Mouse (Mus musculus) mouse embryonic stem cell (cell line): ENCODE measurements at regions not wholly inside any gene's neighbourhood (a gene's known extent, or its start where the extent isn't known, plus 50 kb on each side); places are given as distances from the start of the nearest gene placed in this dataset.
"Not testable (repeated sequence)": the region's sequence is repeated elsewhere in the genome, so short reads cannot be mapped to it uniquely, and the experiment has no call there.

Experiments used
- in situ Hi-C, 2 experiments: fragments of 300-500 bp; cut with MboI; formaldehyde crosslinking; loops; 1 replicate in 1 of 2; 3 replicates in 1 of 2; pipeline ENCODE4 v1.14.3; 2019 to 2020; ENCODE audit warnings: low sequenced_read_pairs in 2 of 2, low pct_unique_long_range_greater_than_20kb in 1 of 2, mixed read lengths in 1 of 2; ENCODE audit not compliant: unreplicated experiment in 1 of 2

DNA sequence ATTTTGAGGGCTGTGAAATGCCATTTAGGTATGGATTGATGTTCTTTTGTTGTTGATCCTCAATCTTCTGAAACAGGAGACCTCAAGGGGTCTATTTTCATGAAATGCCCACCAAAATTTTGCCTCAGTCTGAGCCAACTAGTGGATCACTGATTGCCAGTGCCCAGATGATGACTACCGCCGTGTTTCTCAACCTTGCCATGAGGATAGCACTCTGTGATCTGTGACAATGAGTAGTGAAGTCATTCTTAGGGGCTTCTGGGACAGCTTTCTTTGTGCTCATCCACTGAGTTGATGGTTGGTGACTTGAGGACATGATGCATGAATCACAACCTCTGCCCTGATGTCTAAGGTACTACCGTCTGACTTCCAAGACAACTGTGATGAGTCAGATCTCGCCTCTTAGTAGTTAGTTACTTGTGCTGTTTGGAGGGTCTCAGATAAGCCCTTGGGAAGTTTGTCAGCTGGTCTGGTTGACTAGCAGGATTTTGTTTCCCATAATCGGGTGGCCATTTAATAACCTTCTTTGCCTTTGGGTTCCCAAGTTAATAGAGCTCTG lies 101.2 kb downstream of the Gm5426 start:
- in situ Hi-C loops = no loop called here

DNA sequence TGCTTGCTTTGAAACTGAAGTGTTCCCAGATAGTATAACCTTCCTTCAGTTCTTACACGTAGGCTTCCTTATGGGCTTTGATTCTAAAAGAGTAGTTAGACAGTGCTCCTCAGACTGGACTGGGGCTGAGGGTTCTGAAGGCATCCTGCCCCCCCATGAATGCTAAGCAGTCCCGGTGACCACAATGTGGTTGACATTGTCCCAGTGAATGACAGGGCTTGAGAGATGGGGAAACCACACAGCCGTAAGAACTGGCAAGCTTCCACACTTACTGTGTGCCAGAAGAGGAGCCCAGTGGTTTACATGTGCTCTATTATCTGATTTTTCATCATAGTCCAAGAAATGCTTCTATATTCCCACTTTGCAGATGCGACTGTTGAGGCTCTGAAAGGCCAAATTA lies 101.8 kb downstream of the Gm5426 start:
- in situ Hi-C loops = no loop called here

DNA sequence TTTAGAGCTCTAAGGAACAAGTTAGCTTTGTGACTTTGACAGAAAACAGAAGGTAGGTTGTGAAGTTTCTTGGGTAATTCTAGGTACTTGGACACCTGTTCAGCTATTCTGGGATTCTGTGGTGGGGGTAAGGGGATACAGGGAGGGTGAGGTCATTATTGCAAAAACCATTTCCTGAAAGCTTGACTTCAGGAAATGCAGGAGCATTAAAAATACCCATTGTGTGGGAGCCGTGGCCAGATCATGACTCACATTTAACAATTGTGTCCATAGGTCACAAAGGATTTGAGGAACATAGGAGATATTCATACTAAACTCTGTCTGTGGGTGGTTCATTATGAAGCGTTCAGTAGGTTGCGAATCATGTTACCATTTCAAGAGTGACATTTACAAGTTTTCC lies 102.4 kb downstream of the Gm5426 start:
- in situ Hi-C loops = no loop called here

DNA sequence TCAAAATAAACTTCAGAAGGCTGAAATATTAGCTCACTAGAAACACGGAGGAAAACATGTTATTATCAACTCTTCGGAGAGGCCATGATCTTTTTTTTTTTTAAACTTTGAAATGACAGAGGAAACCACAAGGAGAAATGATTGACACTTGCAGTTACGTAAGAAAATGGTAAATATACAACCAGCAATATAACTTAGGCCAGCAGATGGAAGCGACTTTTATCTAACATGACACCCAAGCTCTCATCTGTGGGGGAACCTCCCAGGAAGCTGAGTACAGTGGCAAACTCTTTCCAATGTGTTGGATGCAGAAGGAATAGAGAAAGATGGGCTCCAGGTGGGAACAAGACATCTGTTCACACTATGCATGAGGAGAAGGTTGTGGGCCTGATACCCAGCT lies 104.2 kb downstream of the Gm5426 start:
- in situ Hi-C loops = no loop called here

DNA sequence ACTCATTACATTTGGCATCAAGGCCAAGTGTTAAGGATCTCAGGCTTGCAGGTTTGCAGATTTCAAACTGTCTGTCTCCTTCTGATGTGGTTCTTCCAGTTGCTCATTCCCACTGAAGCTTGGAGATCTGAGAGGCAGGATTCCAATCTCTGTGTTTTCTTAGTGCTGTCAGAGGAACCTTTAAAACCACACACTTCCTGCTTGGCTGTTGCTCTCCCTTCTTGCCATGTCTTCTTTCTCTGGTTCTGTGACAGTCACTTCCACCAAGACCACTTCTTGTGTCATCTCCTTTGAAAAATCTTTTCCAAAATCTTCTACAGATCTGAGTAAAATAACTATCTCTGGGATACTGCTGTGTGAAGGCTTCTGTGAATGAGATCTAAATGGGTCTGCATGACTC lies 117.3 kb downstream of the Gm5426 start:
- in situ Hi-C loops = no loop called here

DNA sequence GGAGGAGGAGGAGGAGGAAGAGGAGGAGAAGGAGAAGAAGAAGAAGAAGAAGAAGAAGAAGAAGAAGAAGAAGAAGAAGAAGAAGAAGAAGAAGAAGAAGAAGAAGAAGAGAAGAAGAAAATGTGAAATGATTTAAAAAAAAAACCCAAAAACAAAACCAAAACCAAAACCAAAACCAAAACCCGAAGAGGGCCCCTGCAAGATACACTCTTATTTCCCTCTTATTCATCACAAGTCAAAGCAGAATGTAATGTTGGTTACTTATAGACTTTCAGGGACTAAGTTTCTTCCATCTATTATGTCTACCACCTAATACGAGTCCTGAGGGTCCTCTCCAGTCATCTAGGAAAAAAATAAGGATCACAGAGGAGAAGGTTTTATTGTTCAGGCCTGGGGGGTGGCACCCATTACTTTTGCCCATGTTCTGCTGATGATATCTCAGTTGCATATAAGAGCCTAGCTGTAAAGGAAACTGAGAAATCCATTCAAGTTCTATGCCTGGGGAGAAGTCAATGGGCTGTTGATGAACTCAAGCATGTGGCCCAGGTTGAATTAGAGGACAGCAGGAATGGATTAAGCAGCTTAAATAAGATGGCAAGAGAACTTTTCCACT lies 118.0 kb downstream of the Gm5426 start:
- in situ Hi-C loops = no loop called here

DNA sequence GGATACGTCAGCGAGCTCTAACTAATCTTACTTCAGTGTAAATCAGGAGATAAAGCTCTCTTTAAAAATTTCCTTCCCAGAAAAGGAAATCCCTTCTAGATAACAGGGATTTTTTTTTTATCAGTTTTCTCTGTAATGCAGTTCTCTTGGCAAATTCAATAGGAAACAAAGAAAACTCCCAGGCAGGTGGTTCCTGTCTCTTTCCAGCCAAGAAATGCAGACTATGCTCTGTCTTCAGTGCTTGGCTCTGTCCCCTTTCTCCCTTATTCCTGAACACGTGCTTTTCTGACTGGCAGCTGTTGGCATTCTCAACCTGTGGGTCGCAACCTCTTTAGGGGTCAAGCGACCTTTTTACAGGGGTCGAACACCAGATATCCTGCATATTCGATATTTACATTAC lies 121.5 kb downstream of the Gm5426 start:
- in situ Hi-C loops = no loop called here

DNA sequence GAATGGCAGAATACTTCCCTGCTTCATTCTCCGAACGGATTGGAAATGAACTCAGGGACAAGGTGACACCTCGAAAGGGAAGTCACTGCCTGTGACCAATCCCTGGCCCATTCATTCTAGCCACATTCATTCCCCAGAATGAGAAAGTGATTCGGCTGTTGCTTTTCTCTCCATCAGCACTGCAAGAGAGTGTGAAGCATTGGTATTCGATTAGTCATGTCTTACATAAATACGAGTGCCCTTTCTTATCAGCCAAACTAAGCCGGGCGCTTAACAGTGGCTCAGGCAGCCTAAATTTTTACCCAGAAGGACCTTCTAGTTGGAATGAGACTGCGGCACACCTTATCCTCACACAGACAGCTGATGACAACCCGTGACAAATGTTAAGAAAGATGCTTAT lies 122.8 kb downstream of the Gm5426 start:
- in situ Hi-C loops = no loop called here

DNA sequence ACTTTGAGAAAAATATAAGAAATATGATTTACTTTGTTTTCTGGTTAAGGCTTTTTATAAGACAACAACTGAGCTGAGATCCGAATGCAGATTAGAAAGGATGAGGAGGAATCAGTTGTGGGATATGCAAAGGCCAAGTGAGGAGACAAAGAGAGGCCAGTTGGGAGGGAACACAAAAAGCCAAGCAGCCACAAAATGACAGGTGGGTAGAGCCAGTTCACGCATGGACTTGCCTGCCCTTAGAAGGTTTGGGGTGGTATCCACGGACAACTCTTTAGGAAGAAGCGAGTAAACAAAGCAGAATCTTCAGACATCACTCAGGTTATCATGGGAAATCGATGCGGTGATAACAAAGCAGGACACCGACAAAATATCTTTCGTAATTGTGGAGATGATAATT lies 123.2 kb downstream of the Gm5426 start:
- in situ Hi-C loops = no loop called here

DNA sequence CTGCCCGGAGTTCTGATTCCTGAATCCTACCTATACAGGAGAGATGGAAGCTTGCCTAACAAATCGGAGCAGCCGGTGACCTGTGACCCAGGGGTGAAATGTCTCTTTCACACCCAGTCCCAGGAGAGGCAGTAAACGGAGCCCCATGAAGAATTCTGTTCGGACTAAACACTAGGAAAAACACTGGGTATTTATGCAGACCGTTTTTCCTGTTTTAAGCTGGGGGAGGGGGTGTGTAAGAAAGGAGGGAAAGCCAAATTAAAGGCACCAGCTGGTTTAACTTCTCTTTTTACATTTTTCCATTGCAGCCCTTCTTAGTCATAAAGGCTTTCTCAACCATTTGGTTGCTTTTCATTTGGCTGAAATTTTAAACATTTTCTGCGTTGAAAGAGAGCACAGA lies 127.1 kb downstream of the Gm5426 start:
- in situ Hi-C loops = no loop called here

DNA sequence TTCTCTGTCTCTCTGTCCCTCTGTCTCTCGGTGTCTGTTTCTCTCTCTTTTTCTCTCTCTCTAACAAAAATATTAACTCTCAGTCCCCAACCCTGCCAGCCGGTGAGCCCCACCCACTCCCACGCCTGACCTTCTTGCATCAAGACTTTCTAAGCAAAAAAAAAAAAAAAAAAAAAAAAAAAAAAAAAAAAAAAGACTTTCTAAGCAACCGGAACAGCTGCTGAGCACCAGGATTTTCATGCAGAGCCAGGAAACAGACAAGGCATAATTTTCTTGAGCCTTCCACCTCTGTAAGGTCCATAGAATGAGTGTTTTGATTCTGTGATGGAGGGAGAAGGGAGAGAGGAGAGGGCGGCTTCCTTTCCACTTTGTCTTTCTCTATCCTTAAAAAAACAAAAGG lies 128.0 kb downstream of the Gm5426 start:
- in situ Hi-C loops = no loop called here

DNA sequence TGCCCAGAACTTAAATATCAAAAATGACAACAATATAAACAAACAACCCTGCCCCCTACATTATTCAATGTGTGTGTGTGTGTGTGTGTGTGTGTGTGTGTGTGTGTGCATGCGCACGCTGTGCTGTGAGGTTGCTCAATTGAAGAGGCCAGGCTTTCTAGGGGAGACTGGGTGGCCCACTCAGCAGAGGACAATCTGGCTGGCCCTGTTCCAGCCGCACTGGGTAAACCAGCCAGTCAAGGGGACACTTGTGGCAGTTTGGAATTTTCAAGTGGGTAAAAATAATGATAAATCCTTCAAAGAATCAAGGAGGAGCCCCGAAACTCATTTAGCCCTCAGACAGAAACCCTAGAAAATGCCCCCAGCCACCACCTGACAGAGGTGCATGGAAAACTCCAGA lies 128.5 kb downstream of the Gm5426 start:
- in situ Hi-C loops = no loop called here

DNA sequence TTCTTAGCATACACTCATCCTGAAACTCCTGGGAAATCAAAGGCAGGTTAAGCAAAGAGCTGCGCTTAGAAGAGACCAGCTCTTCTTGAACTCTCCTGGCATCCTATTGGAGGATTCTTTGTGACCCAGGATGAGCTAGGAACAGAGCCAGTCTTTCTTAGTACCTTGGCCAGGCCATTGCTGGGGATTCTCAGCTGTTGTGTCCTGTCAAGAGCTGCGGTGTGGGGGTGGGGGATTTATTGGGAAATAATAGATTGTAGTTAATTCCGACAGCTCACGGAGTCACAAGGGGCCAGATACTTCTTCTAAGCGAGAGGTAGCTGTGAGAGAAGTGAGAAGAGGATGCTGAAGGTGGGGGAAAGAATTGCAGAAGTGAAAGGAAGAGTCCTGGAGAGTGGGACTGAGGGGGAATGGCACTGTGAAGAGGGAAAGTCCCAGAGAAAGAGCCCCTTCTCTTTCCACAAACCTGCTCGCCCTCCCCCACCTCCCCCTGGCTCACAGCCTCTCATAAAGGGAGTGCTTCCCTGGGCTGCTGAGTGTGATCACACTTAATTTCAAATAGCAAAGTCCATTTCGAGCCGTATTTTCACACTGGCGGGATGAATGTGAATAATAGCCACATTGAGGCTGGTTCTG lies 129.8 kb downstream of the Gm5426 start:
- in situ Hi-C loops = no loop called here

DNA sequence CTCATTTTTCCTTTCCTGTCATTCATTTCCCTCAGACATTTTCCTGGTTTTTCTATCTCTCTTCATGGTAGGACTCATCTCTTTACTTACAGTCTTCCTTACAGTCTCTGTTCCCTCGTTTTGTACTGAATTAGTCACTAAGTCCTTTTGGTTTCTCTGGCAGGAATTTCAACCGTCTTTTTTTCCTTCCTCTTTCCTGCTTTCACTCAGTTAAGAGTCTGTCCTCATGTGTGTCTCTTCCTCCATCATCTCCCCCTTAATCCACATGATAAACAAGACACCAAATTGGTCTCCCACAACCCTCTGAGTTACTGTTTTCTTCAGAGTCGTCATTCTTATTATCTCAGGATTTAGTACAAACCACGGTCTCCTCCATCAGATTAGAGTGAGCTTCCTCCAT lies 131.2 kb downstream of the Gm5426 start:
- in situ Hi-C loops = no loop called here

DNA sequence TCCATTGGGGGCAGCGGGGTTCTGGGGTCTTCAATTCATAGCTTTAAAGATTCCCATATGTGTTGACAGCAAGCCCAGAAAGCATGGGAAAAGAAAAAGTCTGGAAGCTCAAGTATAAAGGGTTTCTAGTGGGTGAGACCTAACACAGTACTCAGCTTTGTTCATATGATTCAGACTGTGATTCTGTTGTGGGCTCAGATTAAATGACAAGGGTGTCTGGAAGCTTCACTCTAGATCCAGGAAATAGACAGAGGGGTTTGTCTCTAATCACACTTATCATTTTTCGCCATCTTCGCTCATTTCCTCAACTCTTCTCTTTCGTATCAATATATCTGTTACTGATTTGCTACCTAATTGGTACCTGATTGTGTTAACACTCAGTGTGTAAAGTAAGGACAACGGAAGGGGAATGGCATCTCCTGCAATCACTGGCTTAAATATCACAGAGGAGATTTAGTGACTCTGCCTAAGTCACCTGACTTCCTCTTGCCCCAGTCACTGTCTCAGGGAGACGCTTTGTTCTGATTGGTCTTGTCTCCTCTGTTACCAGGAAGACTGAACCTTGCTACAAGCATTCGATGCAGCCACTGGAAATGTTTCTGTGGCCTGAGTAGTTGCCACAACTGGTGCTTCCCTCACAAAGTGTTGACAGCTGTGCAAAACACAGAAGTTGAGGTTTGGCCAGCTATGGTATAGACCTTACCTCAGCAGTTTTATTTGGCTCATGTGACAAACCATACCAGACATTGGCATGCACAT lies 137.4 kb downstream of the Gm5426 start:
- in situ Hi-C loops = no loop called here

DNA sequence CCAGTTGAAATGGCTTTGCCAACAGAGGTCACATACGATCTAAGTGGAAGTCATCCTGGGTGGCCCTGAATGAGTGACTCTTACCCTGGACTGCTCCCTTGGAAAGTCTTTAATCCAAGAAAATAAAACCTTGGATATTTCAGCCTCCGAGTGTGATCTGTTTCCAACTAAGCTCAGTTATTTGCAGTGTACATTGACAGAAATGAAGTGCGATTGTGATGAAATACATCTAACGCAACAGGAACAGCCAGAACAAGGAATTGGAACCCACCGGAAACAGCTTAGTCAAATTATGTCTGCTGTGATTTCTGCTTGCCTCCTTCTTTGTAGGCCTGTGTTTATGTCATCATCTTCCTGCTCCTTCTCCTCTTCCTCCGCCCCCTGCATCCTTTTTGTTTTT lies 143.7 kb downstream of the Gm5426 start:
- in situ Hi-C loops = no loop called here

DNA sequence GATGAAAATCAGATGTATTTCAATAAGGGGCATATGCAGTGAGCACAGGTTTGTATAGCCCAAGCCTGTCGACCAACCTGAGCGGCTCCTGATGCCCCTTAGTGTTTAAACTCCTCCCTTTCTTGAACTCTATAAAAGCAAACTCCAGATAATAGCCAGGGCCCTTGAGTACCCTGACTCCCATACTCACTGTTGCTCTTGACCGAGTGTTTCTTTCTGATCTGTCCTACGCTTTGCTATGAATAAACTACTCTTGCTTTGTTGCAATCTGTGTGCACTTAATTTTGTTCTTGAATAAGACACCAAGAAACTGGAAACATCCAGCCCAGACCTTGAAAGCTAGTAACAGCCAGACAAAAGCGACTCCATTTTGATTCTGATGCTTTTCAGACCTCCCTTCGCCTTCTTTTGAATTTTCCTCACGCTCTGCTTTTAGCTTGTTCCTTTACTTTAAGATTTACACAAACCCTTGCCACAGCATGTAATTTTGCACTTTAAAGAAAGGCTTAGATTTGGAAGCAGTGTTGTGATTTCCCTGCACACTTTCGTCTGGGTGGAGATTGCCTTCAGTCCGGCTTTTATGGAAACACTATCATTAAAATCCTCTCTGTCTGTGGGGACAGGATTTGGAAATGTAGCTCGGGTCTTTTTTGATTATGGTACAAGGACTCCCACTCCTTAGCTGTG lies 149.1 kb downstream of the Gm5426 start:
- in situ Hi-C loops = no loop called here

DNA sequence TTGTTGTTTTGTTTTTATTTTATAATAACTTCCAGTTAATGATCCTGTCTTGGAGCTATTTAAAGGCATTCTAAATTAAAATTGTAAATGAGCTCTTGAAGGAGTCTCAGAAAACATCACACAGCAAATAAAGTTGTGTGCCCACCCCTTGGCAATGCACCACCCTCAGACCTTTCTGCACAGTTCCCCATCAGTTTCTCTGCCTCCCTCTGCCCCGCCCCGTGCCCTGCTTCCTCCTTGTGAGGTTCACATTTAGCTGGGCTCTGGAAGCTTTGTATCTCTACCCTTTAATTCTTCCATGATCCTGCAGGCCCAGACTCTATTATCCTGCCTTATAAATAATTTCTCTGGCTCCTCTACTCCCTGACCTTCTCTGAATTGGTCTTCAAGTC lies 149.7 kb downstream of the Gm5426 start:
- in situ Hi-C loops = no loop called here

DNA sequence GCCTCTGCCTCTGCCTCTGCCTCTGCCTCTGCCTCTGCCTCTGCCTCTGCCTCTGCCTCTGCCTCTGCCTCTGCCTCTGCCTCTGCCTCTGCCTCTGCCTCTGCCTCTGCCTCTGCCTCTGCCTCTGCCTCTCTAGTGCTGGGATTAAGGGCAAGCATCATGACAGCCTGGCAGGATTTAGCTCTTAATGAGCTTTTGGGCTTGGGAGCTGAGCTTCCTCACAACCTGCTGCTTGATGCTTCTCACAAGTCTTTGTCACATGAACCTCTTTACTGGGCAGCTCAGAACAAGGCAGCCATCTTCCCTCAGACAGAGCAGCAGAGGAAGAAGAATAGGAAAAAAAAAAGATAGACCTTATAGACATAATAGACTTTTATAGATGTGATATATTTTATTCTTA lies 152.6 kb downstream of the Gm5426 start:
- in situ Hi-C loops = not testable (repeated sequence)
